Mouse (Mus musculus): ENCODE data around the gene Gm5346.
"Not testable (repeated sequence)": the region's sequence is repeated elsewhere in the genome, so short reads cannot be mapped to it uniquely, and the experiment has no call there.

Gene Gm5346

GRCm38 (mm10) chr8:43627176-43627575, at the start of gene Gm5346:
TSS of gene Gm5346 (minus strand) at chr8:43627276.
- DNase-seq (ENCODE audit: low read depth, low spot score), result no peak

- peak; percentile 67 for DNase-seq (ENCODE audit: low read depth, low spot score)
Measured at GRCm38 (mm10) chr8:43616046-43616445, 11.0 kb downstream of the Gm5346 start.

GRCm38 (mm10) chr8:43603657-43604056, 23.4 kb downstream of the Gm5346 start:
- DNase-seq (ENCODE audit: low read depth, low spot score), result peak; percentile 62

GRCm38 (mm10) chr8:43603166-43603565, 23.9 kb downstream of the Gm5346 start:
- DNase-seq (ENCODE audit: low read depth, low spot score), result peak; percentile 68

- not testable (repeated sequence) for DNase-seq (ENCODE audit: low read depth, low spot score)
Measured at GRCm38 (mm10) chr8:43576607-43577006, 50.5 kb downstream of the Gm5346 start, which contains the start of gene Adam26a. TSS of gene Adam26a (minus strand) at chr8:43576707.
